Mouse (Mus musculus): ENCODE data around the gene Poc1a. TPM values are rescaled to one million over a fixed set of nuclear protein-coding genes. Genes with fewer than 3 reads are reported as not detected.

Gene Poc1a
- polyA plus RNA-seq, 1 experiment from 2014 or later: 13.5 TPM

DNA sequence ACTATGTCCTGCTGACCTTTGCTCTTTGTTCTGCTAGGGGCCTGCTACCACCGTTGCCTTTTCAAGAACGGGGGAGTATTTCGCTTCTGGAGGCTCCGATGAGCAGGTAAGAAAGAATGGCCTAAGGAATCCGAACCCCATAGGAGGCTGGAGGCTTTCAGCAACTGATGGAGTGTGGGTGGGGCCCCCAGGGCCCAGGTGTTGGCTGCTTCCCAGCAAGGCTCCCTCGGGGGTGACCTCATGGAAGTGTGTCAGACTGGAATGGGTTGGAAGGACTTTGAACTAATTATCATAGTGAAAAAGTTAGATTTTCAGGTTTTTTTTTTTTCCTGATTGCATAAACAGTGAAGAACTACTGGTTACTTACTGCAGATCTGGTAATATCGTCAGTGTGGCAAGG lies 24.4 kb downstream of the Poc1a start:
- no peaks in the 10 kb centered on the region for H3K4me1 ChIP-seq (replicated peaks)
- no peaks in the 10 kb centered on the region for H3K36me3 ChIP-seq
- ATAC-seq: no peak
- H3K9me3 ChIP-seq: no peaks in the 10 kb centered on the region
- H3K27me3 ChIP-seq: no peaks in the 10 kb centered on the region
- no peak overlapping the region for H3K4me3 ChIP-seq (replicated peaks)
- H3K27ac ChIP-seq: no peak overlapping the region
- WGBS: 77% methylated on average over 7 of the region's 7 CpGs
- no peak overlapping the region for H3K4me2 ChIP-seq (replicated peaks)
- no peak overlapping the region for H3K9ac ChIP-seq (replicated peaks)

DNA sequence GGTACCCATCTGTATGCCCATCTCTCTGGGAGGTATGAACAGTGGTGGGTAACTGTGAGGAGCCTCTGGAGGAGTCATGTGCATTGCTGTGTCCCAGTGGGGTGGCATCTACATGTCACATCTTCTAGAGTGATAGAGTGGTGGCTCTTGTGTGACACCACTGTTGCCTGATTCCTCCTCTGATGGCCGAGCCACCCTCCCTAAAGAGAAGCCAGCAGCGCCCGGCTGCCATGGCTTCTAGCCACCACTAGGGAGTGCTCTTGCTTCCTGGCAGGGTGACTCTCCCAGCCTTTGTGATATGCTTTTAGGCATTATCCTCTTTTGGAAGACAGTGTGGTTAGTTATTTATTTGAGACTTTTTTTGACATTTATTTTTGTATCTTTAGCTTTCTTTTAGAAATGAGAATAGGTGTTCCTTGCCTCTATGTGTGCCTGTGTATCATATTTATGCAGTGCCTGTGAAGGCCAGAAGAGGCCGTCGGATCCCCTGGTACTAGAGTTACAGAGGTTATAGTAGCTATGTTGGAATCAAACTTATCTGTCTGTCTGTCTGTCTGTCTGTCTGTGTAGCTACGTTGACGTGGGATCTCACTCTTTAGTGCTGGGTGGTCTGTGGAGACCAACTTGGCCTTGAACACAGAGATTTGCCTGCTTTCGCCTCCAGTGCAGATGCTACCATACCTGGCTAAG lies 25.9 kb downstream of the Poc1a start:
- Histone ChIP-seq H3K4me3 (replicated peaks) (no peak overlapping the region), H3K27ac (no peak overlapping the region; the same call in 1 of the 2 replicates), H3K4me2 (replicated peaks) (no peak overlapping the region), H3K27me3 (no peaks in the 10 kb centered on the region), H3K36me3 (no peaks in the 10 kb centered on the region), H3K9ac (replicated peaks) (no peak overlapping the region), H3K4me1 (replicated peaks) (no peaks in the 10 kb centered on the region), H3K9me3 (no peaks in the 10 kb centered on the region)
- peak; percentile 71 for ATAC-seq
- 43% methylated on average over 8 of the region's 8 CpGs for WGBS

DNA sequence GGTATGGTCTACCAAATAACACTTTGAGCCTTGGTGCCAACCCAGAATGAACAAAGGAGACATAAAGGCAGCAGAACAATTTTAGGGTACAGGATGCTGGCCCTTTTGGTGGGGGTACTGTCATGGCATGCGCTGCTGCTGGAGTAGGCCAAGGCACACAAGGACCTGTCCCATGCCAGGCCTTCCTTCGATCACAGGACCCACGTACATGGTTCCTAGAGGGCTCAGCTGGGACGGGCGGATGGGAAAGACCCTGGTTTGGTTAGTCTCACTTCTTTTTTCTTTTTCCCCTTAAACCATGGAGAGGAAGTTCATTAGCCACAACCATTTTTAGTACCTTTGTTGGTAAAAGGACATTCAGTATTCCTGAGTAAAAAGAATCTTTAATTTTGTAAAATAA lies 27.3 kb downstream of the Poc1a start:
- H3K9ac ChIP-seq (replicated peaks): no peak overlapping the region
- H3K36me3 ChIP-seq: no peaks in the 10 kb centered on the region
- no peak overlapping the region for H3K4me2 ChIP-seq (replicated peaks)
- H3K4me1 ChIP-seq (replicated peaks): no peaks in the 10 kb centered on the region
- 96% methylated on average over 5 of the region's 5 CpGs for WGBS
- no peaks in the 10 kb centered on the region for H3K27me3 ChIP-seq
- no peaks in the 10 kb centered on the region for H3K9me3 ChIP-seq
- H3K27ac ChIP-seq: no peak overlapping the region
- ATAC-seq: no peak
- no peak overlapping the region for H3K4me3 ChIP-seq (replicated peaks)

DNA sequence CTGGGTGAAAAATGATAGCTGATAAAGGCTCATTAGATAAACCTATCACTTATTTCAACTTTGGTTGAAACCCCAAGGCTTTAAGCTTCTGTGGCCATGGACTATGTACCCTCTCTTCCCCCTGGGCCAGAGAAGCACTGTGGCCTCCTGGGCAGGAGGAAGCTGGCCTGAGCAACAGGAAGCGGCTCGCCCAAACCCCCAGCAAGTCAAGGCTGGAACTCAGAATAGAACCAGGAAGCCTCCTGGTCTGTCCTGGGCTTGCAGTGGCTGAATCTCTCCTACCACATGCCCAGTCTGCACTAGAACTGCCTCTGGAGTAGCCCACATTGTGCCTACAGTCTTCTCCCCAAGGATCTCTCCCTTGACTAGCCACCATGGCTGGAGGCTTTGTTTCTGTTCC lies 27.7 kb downstream of the Poc1a start:
- H3K27me3 ChIP-seq: no peaks in the 10 kb centered on the region
- no peak overlapping the region for H3K9ac ChIP-seq (replicated peaks)
- no peaks in the 10 kb centered on the region for H3K4me1 ChIP-seq (replicated peaks)
- H3K4me2 ChIP-seq (replicated peaks): no peak overlapping the region
- 94% methylated on average over 2 of the region's 2 CpGs for WGBS
- 0 out of 2 replicates have a peak overlapping the region, but pooled peaks have one; percentile 35 for H3K27ac ChIP-seq
- H3K36me3 ChIP-seq: no peaks in the 10 kb centered on the region
- no peak overlapping the region for H3K4me3 ChIP-seq (replicated peaks)
- ATAC-seq: no peak
- H3K9me3 ChIP-seq: no peaks in the 10 kb centered on the region

DNA sequence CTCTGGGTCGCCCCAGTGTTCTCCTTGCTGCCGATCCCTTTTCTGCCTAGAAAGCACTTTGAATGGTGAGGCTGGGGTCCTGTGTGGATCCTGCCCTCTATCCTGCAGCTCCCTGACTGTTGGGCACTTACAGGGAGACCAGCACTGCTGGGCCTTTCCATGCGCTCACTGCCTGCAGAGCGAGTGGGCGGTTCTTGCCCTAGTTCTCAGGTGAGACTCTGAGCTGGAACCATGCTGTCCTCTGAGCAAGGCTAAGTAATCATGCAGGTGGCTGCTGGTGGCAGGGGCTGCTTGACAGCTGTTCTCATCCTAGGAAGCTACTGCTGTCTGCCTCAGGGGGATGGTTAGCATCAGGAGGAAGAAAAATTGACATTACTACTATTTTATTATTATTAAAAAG lies 28.1 kb downstream of the Poc1a start:
- no peak overlapping the region for H3K9ac ChIP-seq (replicated peaks)
- H3K4me1 ChIP-seq (replicated peaks): no peaks in the 10 kb centered on the region
- H3K4me3 ChIP-seq (replicated peaks): no peak overlapping the region
- no peak overlapping the region for H3K4me2 ChIP-seq (replicated peaks)
- H3K9me3 ChIP-seq: no peaks in the 10 kb centered on the region
- WGBS: 94% methylated on average over 5 of the region's 5 CpGs
- H3K27ac ChIP-seq: 0 out of 2 replicates have a peak overlapping the region, but pooled peaks have one; percentile 35
- no peak for ATAC-seq
- no peaks in the 10 kb centered on the region for H3K36me3 ChIP-seq
- no peaks in the 10 kb centered on the region for H3K27me3 ChIP-seq

DNA sequence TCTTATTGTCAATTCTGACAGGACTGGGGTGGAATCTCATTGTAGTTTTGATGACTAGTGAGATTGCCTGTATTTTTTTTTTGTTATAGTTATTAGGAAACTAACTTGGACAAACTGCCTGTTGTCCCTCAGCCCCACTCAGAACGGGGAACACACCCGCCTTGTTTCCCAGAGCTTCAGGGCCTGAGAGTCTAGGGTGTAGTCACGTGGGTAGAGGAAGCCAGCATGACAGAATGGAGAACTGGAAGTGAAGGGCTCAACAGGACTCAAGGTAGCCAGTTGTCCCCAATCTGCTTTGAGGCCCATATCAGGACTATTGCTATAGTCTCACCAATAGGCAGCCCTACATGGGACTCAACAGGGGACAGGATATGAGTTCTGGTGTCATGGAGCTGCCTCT lies 29.0 kb downstream of the Poc1a start:
- Histone ChIP-seq H3K4me3 (replicated peaks) (no peak overlapping the region), H3K36me3 (no peaks in the 10 kb centered on the region), H3K27ac (no peak overlapping the region), H3K4me1 (replicated peaks) (no peaks in the 10 kb centered on the region; the same call in 1 of the 2 replicates), H3K27me3 (no peaks in the 10 kb centered on the region), H3K4me2 (replicated peaks) (no peak overlapping the region), H3K9ac (replicated peaks) (no peak overlapping the region), H3K9me3 (no peaks in the 10 kb centered on the region)
- no peak for ATAC-seq
- WGBS: 87% methylated on average over 3 of the region's 3 CpGs

DNA sequence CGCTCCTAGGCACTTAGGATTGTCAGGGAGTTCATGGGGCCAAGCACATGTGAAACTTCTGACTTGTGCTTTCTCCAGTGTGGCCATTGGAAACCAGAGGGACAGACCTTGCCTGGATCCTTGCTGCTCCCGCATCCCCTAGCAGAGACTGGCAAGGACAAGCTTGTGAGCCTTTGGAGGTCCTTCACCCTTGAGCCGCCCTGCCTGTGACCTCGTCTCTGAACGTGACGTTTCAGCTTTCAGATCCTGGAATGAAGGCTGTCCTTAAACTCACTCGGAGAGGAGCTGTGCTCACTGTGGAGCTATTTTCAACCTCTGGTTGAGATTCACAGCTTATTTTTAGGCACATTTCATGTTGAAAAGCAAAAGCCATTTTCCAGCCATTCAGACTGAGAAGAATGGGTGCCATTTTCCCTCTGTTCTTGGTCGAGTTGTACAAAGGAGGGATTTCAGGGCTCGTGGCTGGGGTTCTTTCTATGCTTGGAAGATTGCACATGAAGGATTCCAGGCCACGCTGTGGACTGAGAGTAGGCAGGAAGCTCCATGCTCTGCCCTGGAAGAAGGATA lies 30.8 kb downstream of the Poc1a start:
- Histone ChIP-seq H3K9ac (replicated peaks) (no peak overlapping the region), H3K4me2 (replicated peaks) (no peak overlapping the region), H3K9me3 (no peaks in the 10 kb centered on the region), H3K27ac (no peak overlapping the region), H3K27me3 (no peaks in the 10 kb centered on the region), H3K4me1 (replicated peaks) (no peaks in the 10 kb centered on the region; the same call in 1 of the 2 replicates), H3K4me3 (replicated peaks) (no peak overlapping the region), H3K36me3 (no peaks in the 10 kb centered on the region)
- 68% methylated on average over 10 of the region's 10 CpGs for WGBS
- no peak for ATAC-seq

DNA sequence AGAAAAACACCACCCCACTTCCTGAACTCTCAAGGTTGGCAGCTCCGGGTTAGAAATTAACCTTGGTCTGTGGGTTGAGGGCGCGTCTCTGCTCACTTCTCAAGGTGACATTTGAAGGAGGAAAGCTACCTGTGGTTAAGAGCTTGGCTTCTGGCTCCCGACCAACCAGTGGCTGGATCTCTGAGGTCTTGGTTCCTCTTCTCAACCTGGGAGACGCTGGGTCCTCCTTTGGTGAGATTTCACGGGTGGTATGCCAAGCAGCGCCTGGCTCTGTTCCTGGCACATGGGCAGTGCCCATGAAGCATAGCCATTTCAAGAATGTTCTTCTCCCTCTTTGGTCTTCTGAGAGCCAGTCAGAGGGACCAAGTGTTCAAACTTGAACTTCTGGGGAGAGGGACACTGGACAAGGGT lies 32.1 kb downstream of the Poc1a start:
- ATAC-seq: no peak
- WGBS: 97% methylated on average over 7 of the region's 7 CpGs

DNA sequence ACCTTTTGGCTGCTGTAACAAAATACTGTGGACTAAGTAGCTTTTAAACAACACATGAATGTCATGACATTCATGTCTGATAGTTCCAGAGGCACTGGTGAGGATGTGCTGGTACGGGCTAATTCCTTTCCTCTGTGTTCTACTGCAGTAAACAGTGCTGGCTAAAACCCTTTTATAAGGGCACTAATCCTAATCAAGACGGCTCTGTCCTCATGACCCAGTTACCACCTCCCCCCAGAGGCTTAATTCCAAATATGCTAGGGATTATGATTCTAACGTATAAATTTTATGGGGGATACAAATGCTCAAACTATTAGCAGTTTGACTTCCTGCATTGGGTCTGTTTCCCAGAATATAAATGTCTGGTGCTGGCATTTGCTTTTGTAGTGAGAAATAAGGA lies 33.3 kb downstream of the Poc1a start:
- H3K27ac ChIP-seq: no peak overlapping the region
- no peak overlapping the region for H3K9ac ChIP-seq (replicated peaks)
- H3K27me3 ChIP-seq: no peaks in the 10 kb centered on the region
- H3K4me3 ChIP-seq (replicated peaks): no peak overlapping the region
- no peak overlapping the region for H3K4me2 ChIP-seq (replicated peaks)
- 36% methylated on average over 3 of the region's 3 CpGs for WGBS
- ATAC-seq: no peak
- no peaks in the 10 kb centered on the region for H3K9me3 ChIP-seq
- H3K4me1 ChIP-seq (replicated peaks): peaks cover 14% of the 10 kb centered on the region
- no peaks in the 10 kb centered on the region for H3K36me3 ChIP-seq

More for the DNA sequence above, 32.1 kb downstream of the Poc1a start:
- Histone ChIP-seq H3K27me3 (no peaks in the 10 kb centered on the region), H3K4me1 (replicated peaks) (peaks cover 4% of the 10 kb centered on the region), H3K4me2 (replicated peaks) (no peak overlapping the region), H3K9me3 (no peaks in the 10 kb centered on the region), H3K36me3 (no peaks in the 10 kb centered on the region), H3K9ac (replicated peaks) (no peak overlapping the region), H3K27ac (no peak overlapping the region), H3K4me3 (replicated peaks) (no peak overlapping the region)

DNA sequence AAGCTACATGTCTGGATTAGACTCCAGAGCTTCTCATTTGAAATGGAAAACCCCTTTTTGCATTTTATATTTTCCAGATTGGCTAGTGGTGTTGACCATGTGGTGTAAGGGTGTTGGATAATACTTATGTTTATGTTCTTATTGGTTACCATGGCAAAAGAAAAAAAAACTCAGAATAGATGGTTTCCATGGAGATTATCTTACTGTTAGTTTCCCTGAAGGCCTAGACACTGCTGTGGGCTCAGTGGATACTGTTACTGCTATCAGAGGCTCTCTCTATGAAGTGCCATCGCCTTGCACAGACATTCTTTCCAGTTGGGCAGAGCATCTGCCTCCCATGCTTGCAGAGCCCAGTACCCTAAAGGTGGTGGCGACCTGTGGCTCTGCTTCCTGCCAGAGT lies 37.2 kb downstream of the Poc1a start:
- 62% methylated on average over 2 of the region's 2 CpGs for WGBS
- 0 out of 2 replicates have a peak, but pooled peaks have one; percentile 40 for ATAC-seq
- peak overlapping the region; percentile 35 for H3K27ac ChIP-seq

DNA sequence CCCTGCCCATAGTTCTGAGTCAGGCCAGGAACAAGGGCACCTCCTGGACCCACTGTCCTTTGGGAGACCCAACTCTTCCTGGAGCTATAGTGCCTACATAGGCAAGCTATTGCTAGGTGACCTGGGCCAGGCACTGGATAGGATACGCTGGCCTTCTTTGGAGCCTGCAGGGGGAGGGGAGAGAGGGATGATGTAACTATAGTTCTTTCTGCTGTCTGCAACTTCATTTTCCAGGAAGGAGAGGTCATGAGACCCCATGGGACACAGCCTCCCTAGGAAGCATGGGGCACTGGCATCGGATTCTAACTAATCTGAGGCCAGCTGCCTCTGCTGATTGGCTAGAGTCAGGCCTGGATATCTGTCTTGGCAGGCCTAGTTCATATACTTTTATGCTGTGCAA lies 38.2 kb downstream of the Poc1a start:
- Histone ChIP-seq H3K9ac (replicated peaks) (no peak overlapping the region), H3K36me3 (no peaks in the 10 kb centered on the region), H3K27ac (no peak overlapping the region), H3K27me3 (no peaks in the 10 kb centered on the region), H3K9me3 (no peaks in the 10 kb centered on the region), H3K4me3 (replicated peaks) (no peak overlapping the region), H3K4me2 (replicated peaks) (no peak overlapping the region), H3K4me1 (replicated peaks) (peaks cover 28% of the 10 kb centered on the region)
- no peak for ATAC-seq
- 58% methylated on average over 2 of the region's 2 CpGs for WGBS

More for the DNA sequence above, 37.2 kb downstream of the Poc1a start:
- no peaks in the 10 kb centered on the region for H3K9me3 ChIP-seq
- H3K27me3 ChIP-seq: no peaks in the 10 kb centered on the region
- peaks cover 26% of the 10 kb centered on the region for H3K4me1 ChIP-seq (replicated peaks)
- H3K4me2 ChIP-seq (replicated peaks): no peak overlapping the region
- H3K9ac ChIP-seq (replicated peaks): no peak overlapping the region
- H3K36me3 ChIP-seq: no peaks in the 10 kb centered on the region
- H3K4me3 ChIP-seq (replicated peaks): no peak overlapping the region

DNA sequence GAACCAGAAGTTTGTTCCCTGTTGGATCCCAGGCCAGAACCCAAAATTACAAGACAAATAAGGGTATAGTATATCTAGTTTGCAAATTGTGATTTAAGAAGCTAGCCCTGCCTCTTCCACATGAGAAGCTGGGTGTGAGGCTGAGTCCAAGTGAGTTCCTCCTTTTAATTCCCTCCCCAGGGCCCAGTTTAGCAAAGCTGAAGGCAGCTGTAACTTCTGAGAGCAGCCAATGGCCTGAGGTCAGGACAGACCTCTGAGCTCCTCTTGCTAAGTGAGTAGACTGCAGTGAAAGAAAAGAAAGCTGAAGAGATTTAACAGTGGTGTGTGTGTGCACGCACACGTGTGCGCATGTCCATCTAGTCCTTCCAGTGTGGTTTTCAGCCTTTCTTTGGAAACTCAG lies 41.6 kb downstream of the Poc1a start:
- Histone ChIP-seq H3K36me3 (no peaks in the 10 kb centered on the region), H3K27ac (no peak overlapping the region), H3K27me3 (no peaks in the 10 kb centered on the region), H3K9ac (replicated peaks) (no peak overlapping the region), H3K9me3 (no peaks in the 10 kb centered on the region), H3K4me2 (replicated peaks) (no peak overlapping the region), H3K4me1 (replicated peaks) (peaks cover 33% of the 10 kb centered on the region), H3K4me3 (replicated peaks) (no peak overlapping the region)
- 63% methylated on average over 3 of the region's 3 CpGs for WGBS
- ATAC-seq: no peak
